Mouse (Mus musculus): ENCODE measurements at regions not wholly inside any gene's neighbourhood (a gene's known extent, or its start where the extent isn't known, plus 50 kb on each side); places are given as distances from the start of the nearest gene placed in this dataset.
A peak's percentile ranks its signal among the peaks of the same experiment; 100 is the strongest.

DNA sequence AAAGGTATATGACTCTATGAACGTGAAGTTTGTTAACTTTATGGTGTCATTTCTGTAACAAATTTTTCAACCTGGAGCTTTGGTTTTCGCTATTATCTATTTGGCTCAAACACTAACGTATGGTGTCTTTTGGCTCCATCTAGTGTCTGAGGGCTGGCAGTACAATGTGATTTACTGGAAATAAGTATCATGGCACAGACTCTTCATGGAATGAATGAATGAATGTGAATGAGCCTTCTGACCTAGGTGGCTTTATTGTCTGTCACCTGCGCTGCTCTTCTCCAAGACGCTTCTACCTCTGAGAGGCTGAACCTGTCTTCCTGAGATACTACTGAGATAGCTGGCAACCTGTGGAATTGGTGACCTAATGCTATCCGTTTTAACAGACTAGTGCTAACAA lies 87.1 kb downstream of the Gm9733 start:
- Histone ChIP-seq H3K4me1 (replicated peaks; ENCODE audit: control insufficient read depth, insufficient read depth, low read length) (no peaks in the 10 kb centered on the region), H3K27ac (ENCODE audit: low read depth, low read length) (no peak overlapping the region), H3K4me3 (ENCODE audit: low read depth, low read length) (no peak overlapping the region), H3K4me2 (ENCODE audit: low read depth, low read length, severe bottlenecking) (no peak overlapping the region), H3K9me3 (ENCODE audit: control insufficient read depth, low read length) (no peaks in the 10 kb centered on the region), H3K27me3 (ENCODE audit: control insufficient read depth, insufficient read depth, low read length) (no peaks in the 10 kb centered on the region), H3K9ac (ENCODE audit: low read length) (no peak overlapping the region), H3K36me3 (ENCODE audit: control insufficient read depth, insufficient read depth, low read length) (no peaks in the 10 kb centered on the region)
- 32% methylated on average over 6 of the region's 6 CpGs for WGBS
- DNase-seq (ENCODE audit: low spot score) (no peak), ATAC-seq (replicated peaks; ENCODE audit: low FRiP score) (peak; percentile 55)

All from forebrain, embryonic 11.5 days (tissue).